Mouse (Mus musculus) MN1 (cell line): ENCODE results near the gene Rbbp6.

ENCODE experiments used
- DNase-seq: peaks from one replicate; pipeline ENCODE4 v3.0.0-alpha.2; 2016; ENCODE audit warnings: low spot score

The Rbbp6 gene

GRCm38 (mm10) chr7:123046473-123047091, 81.1 kb downstream of the Rbbp6 start:
- peak; percentile 63 for DNase-seq
